Mouse (Mus musculus): ENCODE measurements around the gene Gm10309.

The Gm10309 gene

DNA sequence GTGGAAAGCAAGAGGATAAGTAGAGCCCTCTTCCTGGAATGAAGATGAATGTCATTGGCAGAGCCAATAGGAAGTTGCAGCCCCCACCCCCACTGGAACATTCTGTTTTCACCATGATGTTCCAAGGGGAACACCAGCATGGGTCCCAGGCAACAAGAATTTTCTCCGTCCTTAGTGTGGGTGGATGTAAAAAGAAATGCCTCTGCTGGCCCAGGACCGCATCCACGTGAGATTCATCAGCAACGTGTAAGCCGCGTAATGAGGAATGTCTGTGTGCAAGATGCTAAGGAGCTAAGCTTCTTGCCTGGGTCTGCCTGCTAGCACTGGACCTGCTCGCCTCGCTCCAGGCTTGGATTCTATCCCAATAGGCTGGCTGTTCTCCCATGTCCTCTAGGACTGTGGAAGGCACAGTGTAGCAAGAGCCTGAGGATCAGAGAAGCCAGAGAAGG is at the start of gene Gm10309:
TSS of gene Gm10309 (minus strand) at position 50 of the 449 bp plus-strand sequence.
- DNase-seq: peak in 1 of 2 experiments; percentile 48

DNA sequence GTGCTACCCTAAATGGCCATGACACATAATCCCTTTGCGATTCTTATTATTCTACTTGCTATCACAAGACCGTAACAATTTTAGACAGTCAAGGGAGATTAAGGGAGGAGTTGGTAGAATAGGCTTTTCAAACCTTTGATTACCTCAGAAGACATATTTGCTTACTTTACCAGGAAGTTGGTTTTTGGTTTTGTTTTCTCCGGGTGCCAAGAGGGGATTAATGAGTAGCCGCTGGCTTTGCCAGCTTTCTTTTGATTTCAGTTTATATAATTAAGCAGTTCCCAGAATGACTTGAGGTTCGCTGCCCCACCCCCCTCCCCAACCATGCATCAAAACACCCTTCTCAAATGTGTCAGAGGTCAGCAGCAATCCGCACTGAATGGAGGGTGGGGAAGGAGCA is 47.0 kb upstream of the Gm10309 start:
- no peak for DNase-seq

DNA sequence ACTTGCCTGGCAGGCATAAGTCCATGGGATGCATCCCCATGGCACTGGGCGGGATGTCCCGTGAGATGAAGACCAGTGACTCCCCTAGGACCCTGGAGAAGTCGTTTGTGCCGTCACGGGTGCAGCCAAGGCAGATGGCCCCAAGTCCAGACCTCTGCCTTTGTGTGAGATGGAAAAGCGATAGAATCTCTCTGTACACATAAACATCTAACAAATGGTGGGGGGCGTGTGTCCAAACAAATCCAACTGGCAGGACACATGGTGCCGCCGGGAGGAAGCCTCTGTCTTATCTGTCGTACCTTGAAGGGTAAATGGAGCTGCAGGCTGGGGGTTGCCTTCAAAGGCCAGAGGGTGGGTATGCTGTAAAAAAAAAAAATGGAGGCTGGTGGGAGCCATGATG is 46.5 kb upstream of the Gm10309 start:
- peak in 1 of 2 experiments; percentile 73 for DNase-seq

DNA sequence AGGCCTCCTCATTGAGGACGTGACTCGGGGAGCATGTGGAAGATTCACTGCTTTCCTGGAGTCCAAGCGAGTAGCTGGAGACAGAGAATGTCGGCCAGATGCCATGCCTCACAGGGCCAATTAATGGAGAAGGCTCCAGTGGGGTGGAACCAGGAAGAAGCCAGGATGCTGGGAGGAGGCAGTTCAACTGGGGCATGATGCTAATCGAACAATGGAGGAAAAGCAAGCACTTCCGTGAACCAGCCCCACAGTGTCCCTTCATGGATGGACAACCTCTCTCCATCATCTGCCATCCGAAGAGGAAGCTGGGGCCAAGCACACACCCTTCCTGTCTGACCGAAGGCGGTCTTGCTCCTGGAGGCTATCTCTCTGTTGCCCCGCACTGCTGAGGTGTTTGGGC is 44.1 kb upstream of the Gm10309 start:
- peak; percentile 64 to 84 for DNase-seq

DNA sequence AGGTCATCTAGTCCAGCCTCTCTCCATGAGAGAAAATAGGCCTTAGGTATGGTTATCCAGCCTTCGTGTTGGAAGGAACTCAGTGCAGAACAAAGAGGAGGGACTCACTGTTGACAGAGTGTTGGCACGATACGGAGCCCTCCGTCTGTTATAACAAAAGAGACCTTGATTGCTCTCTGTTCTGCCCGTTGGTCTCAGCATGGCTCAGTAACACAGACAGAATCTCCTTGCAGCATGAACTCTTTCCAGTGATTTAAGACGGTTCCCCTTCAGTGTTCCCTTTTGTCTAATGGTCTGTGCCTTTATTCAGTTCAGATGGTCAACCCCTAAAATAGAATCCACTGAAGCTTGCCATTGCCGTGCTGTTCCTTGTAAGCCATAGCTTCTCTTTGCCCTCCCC is 41.5 kb upstream of the Gm10309 start:
- DNase-seq: no peak

DNA sequence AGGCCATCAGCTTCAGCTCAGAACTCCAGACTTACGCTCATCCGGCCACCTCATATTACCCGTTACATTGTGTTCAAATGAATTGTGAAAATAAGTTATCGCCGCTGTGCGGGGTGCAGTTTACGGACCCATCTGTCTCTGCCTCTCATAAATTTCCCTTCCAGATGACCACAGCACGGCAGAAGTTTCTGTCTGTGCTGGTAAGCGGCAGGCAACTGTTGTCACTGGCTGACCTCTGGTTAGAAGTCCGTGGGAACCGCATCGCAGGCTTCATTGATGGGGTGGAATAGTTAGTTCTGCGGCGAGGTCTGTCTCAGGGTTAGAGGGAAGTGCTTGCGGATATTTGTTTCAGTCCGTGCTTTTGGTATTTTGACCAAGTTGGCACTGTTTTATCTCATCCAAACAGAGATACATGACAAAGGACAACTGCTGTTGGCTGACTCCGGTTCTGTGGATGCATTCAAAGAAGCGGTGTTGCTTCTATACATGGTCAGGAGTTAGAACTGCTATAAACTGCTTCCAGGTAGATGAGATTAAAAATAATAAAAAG is 34.9 kb upstream of the Gm10309 start:
- no peak for DNase-seq

DNA sequence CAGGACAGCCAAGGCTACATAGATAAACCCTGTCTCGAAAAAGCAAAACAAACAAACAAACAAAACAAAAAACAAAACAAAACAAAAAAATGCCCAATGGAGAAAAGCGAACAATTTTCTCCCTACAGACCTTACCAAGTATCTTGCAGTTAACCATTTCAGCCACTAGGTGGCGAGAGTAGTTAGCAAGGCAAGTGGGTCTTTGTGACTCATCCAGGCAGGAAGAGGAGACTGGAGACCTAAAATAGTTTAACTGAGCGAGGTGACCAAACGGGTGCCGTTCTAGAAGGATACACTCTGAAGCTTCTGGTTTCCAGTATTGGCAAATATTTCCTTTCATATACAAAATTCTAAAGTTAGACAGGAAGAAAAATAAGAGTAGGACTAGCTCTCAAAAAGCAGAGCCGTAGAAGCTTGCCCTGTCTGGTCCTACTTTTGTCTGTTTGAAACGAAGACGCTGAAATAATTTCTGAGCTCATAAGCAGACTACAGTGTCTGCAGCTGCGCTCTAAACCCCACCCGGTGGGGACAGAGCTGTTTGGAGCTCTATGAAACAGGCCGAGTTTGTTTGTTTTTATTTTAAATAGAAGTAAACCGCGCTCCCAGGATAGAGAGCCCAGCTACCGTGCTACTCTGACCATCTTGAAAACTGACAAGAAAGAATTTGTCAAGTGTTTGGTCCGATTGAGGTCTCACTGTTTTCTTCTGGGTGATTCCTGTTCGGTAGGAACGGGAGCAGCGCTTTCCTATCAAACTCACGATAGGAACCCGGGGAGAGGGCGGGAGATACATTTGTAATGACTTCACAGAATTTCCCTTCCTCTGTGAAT is 31.0 kb upstream of the Gm10309 start:
- peak; percentile 30 to 85 for DNase-seq

DNA sequence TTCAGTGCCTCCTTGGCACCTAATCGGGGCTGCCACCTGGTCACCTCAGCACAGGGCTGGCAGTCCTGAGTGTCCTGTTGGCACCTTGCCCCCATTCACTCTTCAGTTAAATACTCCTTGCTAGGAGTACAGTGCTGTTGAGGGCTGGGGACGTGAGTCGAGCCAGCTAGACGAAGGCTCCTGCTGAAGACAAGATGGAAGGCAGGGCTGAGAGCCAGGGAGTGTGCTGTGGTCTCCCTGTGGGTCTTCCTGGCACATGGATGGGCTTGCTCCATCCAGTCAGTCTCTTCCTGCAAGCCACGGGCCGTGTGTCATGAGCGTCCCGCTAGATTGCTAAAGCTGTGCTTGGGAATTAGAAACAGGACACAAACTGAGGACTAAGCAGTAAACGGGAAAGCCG is 30.1 kb upstream of the Gm10309 start:
- peak; percentile 41 to 53 for DNase-seq

DNA sequence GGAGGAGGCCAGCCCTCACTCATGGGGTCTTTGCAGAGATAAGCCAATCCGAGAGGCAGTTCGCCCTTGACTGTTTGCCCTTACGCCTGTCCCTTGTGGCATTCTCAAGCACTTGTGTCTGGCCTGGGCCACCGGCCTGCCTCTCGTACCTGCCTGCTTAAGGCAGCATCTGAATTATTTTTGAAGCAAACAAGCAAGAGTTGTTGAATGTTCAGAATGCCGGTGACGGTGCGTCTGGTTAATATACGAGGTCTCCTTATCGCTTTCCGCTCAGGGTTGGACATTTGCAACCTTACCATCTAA is 28.5 kb upstream of the Gm10309 start:
- DNase-seq: no peak

DNA sequence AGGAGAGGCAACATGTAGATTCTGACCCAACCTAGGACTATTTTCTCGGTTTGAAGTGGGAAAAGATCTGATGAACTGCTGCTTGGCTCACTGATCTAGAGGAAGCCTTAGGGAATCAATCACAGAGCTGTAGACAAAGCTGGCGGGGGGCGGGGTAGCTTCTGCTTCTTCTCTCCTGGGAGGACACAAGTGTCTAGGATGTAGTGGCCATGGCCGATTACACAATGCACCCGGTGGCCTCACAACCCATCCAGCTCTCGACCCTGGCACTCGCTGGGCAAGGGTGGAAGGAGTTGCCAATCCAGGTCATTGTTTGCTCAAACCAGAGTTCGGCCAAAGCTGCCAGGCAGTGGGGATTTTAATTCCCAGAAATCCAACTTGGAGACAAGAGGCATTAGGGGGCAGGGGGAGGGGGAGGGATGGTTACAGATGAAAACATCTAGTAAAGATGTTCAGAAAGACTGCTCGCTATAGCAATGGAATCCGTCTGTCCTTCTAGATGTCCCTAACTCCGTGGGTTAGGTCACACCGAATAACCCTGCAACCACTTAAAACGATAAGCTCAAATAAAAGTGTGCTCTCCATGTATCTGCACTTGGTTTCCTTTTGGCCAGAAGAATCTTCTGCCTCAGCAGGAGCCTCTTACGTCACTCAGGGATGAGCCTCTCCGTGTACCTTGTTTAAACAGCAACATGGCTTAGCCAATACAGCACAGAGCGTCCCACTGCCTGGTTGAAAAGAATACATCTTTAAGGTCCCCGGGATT is 27.9 kb upstream of the Gm10309 start:
- DNase-seq: peak; percentile 36 to 59

DNA sequence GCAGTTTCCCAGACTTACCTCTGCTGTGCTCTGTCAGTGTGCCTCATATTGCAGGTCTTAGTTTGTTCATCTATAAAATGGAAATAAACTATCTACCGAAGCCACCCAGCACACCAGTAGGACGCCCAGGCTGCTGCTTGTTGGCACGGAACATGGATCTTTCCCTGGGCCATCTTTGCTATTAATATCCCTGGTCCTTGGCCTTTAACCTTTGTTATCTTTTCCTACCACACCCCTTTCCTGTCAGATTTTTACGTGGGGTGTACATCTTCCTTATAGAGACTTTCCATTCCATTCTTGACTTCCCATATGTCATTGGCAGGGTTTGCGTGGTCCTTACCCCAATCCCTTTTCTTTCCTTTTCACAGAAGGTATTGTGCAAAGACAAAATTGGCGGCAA is 26.2 kb upstream of the Gm10309 start:
- DNase-seq: no peak

DNA sequence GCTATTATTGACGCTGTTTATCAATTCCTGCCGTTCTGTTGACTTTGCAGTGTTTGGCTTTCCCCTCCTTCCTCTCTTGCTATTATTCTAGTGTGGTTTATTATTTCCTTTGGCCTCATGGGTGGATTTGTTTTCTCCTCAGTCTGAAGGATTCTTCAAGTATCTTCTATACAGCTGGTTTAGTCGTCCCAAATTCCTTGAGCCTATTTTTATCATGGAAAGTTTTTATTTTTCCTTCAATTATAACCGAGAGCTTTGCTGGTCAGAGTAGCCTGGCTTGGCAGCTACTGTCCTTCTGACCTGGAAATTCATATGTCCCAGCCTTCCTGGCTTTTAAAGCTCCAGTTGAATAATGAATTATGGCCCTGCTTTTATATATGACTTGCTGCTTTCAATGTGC is 24.4 kb upstream of the Gm10309 start:
- no peak for DNase-seq

DNA sequence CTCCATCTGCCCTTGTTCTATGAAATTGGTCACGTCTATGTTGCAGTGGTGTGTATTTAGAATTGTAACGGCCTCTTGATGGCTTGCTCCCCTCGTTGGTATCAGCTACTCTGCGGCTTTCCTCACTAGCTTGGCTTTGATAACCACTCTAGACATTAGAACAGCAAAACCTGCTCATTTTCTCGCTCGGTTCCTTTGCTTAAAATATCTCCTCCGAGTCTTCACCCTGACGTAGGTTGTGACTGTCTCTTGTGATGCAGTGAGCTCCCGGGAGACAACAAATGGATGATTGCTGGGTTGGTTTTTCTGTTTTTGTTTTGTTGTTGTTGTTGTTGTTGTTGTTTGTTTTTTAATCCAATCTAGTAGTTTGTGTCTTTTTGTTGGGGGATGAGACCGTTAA is 24.0 kb upstream of the Gm10309 start:
- DNase-seq: no peak

DNA sequence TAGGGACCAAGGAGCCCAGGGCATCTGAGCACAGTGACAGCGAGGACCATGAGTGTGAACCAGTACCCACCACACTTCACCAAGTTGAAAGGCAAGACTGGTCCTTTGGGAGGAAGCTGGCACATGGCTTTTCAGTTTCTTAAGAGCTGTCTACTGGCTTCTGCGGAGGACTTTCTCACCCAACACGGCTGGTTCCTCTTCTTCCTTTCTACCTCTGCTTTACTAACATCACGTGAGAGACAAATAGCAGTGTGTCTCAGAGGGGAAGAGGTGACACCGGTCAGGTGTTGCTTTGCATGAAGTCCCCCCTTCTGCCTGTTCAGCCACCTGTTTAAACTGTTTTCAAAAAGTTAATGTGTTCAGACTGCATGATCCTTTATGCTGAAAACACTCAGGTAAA is 22.3 kb upstream of the Gm10309 start:
- no peak for DNase-seq

DNA sequence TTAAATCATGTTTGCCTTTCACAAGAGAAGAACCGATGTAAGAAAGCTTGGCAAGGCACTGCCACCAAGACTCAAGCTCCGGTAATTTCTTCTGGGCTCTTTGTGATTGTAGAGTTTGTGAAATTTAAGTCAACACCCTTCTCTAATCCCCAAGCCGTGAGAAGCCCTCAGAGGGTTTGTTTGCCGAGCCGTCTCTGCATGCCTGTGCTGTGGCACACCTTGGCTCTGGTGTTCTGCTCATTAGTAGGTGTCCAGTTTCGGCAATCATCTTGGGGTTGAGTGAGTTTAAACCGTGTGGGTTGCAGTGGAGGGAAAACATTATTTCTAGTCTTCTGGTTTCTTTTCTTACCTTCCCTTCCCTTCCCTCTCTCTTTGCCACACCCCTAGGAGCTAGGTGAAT is 21.0 kb upstream of the Gm10309 start:
- DNase-seq: peak in 1 of 2 experiments; percentile 56

DNA sequence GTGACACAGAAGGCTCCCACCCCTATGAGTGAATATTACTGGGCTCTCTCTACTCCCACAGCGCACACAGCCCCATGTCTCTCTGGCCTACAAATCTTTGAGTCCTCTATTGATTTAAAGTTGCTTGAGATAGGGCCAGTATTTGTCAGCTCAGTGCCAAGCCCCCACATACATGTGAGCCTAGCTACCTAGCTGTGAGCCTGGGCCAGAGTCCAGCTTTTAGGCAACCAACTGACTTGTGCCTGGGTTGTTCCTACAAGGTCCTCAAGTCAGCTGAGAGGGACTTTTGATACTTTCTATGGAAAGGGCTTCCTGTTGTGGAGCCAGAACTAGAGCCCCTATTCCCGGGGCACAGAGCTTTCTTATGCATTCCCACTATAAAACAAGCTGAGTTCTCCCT is 20.0 kb upstream of the Gm10309 start:
- DNase-seq: no peak

DNA sequence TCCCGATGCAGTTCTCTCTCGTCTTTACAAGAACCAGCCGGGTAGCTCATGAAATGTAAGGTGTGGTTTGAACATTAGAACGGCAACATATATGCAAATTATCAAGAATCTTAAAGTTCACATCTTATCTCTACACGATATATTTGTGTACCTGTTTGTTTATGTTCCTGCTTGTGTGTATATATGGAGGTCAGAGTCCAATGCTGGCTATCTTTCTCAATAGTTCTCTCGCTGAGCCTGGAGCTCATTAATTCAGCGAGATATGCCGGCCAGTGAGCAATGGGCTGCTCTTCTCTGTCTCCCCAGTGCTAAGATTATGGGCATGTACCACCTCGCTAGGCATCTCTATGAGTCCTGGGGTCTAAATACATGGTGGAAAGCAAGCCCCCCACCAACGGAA is 18.8 kb upstream of the Gm10309 start:
- no peak for DNase-seq

DNA sequence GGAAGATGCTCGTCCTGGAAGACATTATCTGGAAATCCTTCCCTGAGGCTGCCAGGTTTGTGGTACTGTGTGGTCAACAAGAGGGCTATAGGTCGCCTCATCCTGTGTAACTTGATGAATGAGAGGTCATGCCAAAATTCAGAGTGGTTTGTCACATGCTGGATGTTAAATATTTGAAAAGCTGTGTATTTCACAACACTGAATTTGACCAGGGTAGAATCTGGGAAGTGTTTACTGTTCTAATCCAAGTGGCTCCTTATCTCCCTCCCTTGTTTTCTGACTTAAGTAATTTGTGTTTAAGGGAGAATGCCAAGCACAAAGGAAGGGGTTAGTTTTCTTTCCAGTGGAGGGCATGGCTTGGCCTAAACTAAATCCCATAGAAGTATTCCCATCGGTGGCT is 18.3 kb upstream of the Gm10309 start:
- DNase-seq: no peak

DNA sequence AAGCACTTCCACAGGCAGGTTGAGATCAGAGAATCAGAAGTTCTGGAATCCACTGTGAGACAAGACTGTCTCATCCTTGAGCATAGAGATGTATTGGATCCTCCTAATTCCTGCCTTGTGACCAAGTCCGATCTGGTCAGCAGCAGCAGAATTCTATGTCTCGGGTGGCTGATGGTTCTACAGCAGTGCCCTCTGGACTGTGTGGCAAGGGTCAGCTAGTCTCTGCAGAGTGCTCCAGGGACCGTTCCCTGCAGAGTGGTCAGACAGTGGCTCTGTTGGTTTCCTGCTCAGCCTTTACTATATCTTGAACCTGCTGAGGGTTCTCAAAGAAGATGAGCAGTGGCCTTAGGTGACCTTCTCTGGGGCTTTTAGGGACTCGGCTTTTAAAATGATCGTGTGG is 17.6 kb upstream of the Gm10309 start:
- no peak for DNase-seq

DNA sequence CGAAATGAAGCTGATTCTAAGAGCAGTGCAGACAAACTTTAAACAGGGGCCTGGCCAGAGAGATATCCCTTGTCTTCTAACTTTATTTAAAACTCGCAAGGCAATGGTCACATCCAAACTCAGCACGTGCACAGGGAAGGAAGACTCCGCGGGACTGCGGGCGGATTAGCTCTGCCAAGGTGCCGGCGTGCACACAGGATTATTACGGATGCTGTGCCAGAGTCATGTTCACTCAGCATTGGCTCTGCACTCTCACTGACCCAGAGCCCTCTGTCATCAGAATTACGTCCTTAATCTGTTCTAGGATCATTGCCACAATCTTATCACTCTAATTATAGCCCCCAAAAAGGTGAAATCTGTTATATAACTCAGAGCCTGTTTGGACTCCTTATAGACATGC is 16.2 kb upstream of the Gm10309 start:
- DNase-seq: no peak

DNA sequence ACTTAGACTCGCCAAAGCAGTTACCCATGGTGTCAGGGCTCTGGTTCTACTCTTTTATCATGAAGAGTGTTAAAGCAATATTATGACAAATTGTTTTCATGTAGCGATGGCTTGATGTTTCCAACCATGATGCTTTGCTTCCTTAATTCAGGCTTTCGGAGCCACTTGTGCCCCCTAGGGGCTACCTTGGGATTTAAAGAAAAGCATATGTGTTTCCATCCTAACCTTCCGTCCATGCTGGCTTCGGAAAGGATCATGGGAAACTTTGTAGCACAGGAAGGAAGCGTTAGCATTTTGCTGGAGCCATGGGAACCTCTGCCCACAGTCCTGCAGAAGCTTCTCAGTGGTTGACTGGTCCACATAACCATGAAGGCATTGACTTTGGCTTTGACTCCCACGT is 13.6 kb upstream of the Gm10309 start:
- no peak for DNase-seq

DNA sequence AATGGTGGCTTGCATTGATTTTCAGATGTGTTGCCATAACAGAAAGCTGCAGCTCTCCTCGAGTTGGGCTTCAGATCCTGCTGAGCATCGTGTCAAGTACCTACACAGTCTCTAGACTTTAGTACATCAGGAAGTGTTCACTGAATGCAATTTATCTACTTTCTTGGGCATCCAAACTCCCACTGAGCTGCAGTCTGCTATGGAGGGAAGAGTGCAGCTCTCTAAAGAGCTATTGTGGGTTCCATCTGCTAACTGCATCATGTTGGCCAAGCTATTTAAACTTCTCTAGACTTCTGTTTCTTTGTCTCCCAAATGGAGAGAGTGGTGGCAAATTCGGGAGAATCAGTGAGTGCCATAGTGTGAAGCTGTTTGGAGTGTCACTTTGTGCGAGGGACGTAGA is 11.6 kb upstream of the Gm10309 start:
- DNase-seq: no peak

DNA sequence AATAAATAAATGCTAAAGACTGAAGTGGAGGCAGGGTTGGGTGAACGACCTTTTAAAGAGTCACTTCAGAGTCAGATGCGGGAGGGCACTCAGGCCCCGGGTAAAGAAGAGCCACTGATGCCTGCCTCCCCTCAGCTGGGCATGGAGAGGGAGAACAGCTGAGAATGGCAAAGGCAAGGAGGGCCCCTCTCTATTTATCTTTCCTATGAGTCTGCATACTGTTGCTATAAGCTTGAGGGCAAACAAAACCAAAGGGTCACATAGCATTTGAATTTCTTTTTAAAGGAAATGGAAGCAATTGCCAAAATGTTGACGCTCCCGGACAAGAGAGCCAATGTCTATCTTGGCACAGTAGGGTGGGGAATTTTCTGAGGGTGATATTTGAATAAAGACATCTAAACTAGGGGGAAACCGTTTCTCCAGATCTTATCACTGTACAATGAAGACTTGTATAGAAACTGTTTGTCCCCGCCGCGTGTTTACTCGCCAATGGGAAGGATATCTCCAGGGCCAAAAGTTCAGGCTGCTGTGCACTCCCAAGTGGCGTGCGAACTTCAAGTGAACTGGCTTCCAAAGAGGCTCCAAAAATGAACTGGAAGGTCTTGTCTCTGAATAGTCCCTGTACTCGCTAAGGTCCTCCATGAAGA is 10.1 kb upstream of the Gm10309 start:
- DNase-seq: peak; percentile 40 to 69

DNA sequence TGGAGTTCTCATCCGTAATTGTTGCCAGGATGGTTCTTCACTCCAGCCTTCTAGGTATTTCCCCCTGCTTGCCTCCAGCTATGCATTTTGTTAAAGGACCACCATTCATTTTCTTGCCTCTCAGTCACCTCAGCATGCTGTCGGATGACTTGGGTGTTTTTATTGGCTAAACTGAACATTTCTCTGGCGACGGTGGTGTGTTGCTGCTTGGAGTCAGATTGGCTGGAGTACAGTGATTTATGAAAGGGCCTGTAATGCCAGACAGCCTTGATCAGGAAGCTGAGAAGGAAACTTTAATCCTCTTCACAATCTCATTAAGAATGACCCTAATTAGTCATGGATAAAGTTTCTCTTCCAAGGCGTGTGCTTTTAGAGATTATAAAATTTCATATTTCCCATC is 4.8 kb upstream of the Gm10309 start:
- DNase-seq: no peak

All from lung, postnatal 4 days (tissue).